Mouse (Mus musculus): ENCODE data around the gene Pak4. TPM values are rescaled to one million over a fixed set of nuclear protein-coding genes. Genes with fewer than 3 reads are reported as not detected.

Pak4 gene
- total and polyA plus RNA-seq, 3 experiments = 9.3 to 26.6 TPM; not detected in 1

GRCm38 (mm10) chr7:28547154-28547553, 50.8 kb downstream of the Pak4 start, which contains the start of gene Nccrp1:
Nccrp1 (minus strand) TSS chr7:28547254.
- Histone ChIP-seq H3K36me3 (ENCODE audit: control insufficient read depth in 1 of 2, insufficient read depth in 2 of 2, low read length in 2 of 2) (no peaks in the 10 kb centered on the region), H3K27me3 (ENCODE audit: control insufficient read depth in 1 of 2, insufficient read depth in 2 of 2, low read length in 2 of 2) (peaks cover 0 to 2% of the 10 kb centered on the region in 2 experiments; a peak in 1 of 4 replicates)

GRCm38 (mm10) chr7:28546649-28547048, 51.3 kb downstream of the Pak4 start:
- Histone ChIP-seq H3K27ac (ENCODE audit: control insufficient read depth, low read depth, low read length) (no peak overlapping the region), H3K36me3 (ENCODE audit: control insufficient read depth in 1 of 2, insufficient read depth in 2 of 2, low read length in 2 of 2) (no peaks in the 10 kb centered on the region), H3K4me1 (ENCODE audit: control insufficient read depth in 1 of 2, insufficient read depth in 2 of 2, low read length in 2 of 2) (0 out of 4 replicates have a peak, but pooled peaks cover 0 to 3% of the 10 kb centered on the region in 2 experiments), H3K9me3 (replicated peaks; ENCODE audit: insufficient read depth, low read length) (no peaks in the 10 kb centered on the region), H3K4me3 (ENCODE audit: control insufficient read depth in 1 of 2, insufficient read depth in 1 of 2, low read depth in 2 of 2, low read length in 2 of 2) (no peak overlapping the region), H3K9ac (ENCODE audit: control insufficient read depth, low read depth, low read length, poor library complexity, severe bottlenecking) (no peak overlapping the region), H3K27me3 (ENCODE audit: control insufficient read depth in 1 of 2, insufficient read depth in 2 of 2, low read length in 2 of 2) (peaks cover 0 to 2% of the 10 kb centered on the region in 2 experiments; a peak in 1 of 4 replicates), H3K79me2 (ENCODE audit: control insufficient read depth, insufficient read depth, low read length, poor library complexity) (no peaks in the 10 kb centered on the region)
- TF ChIP-seq NRF1 (IDR thresholded peaks at IDR 0.05; ENCODE audit: insufficient read depth, low read depth, low read length, poor library complexity, severe bottlenecking) (no peak), RCOR1 (IDR thresholded peaks at IDR 0.05; ENCODE audit: low read depth, low read length) (no peak), TAL1 (IDR thresholded peaks at IDR 0.05; ENCODE audit: low read length) (no peak), POLR2AphosphoS2 (IDR thresholded peaks at IDR 0.05; ENCODE audit: low read length) (no peak), MAZ (IDR thresholded peaks at IDR 0.05; ENCODE audit: low read depth, low read length) (no peak), MYC (IDR thresholded peaks at IDR 0.05; ENCODE audit: low read depth, low read length) (no peak), SIN3A (IDR thresholded peaks at IDR 0.05; ENCODE audit: low read length) (no peak), ZNF384 (IDR thresholded peaks at IDR 0.05; ENCODE audit: low read depth, low read length) (no peak), TBP (IDR thresholded peaks at IDR 0.05; ENCODE audit: low read depth, low read length) (no peak), USF1 (IDR thresholded peaks at IDR 0.05; ENCODE audit: low read depth, low read length) (no peak), ZKSCAN1 (IDR thresholded peaks at IDR 0.05; ENCODE audit: low read depth, low read length) (no peak), POLR2AphosphoS5 (IDR thresholded peaks at IDR 0.05; ENCODE audit: borderline replicate concordance, low read depth, low read length) (no peak), MYB (IDR thresholded peaks at IDR 0.05; ENCODE audit: low read depth, low read length) (no peak), MAX (IDR thresholded peaks at IDR 0.05; ENCODE audit: low read length) (no peak), EP300 (IDR thresholded peaks at IDR 0.05; ENCODE audit: low read depth in 1 of 2, low read length in 2 of 2) (no peak), SMC3 (IDR thresholded peaks at IDR 0.05; ENCODE audit: low read depth, low read length) (no peak), POLR2A (IDR thresholded peaks at IDR 0.05; ENCODE audit: control insufficient read depth in 1 of 2, insufficient read depth in 1 of 2, low read depth in 1 of 2, low read length in 2 of 2, poor library complexity in 1 of 2) (no peak), BHLHE40 (IDR thresholded peaks at IDR 0.05; ENCODE audit: borderline replicate concordance, low read depth, low read length) (no peak), MAFK (IDR thresholded peaks at IDR 0.05; ENCODE audit: borderline replicate concordance, low read depth, low read length) (no peak)
- DNase-seq (ENCODE audit: low read depth, low spot score) = no peak

More at GRCm38 (mm10) chr7:28547154-28547553, 50.8 kb downstream of the Pak4 start, which contains the start of gene Nccrp1:
- no peak within 1 kb of the TSS for H3K4me3 ChIP-seq (ENCODE audit: control insufficient read depth in 1 of 2, insufficient read depth in 1 of 2, low read depth in 2 of 2, low read length in 2 of 2)
- no peak for DNase-seq (ENCODE audit: low read depth, low spot score)
- H3K9me3 ChIP-seq (replicated peaks; ENCODE audit: insufficient read depth, low read length) = no peaks in the 10 kb centered on the region
- H3K27ac ChIP-seq (ENCODE audit: control insufficient read depth, low read depth, low read length) = no peak within 1 kb of the TSS
- 0 out of 2 replicates have a peak within 1 kb of the TSS, but pooled peaks have one; percentile 3 for H3K9ac ChIP-seq (ENCODE audit: control insufficient read depth, low read depth, low read length, poor library complexity, severe bottlenecking)
- TF ChIP-seq GATA1 (IDR thresholded peaks at IDR 0.05; ENCODE audit: low read depth, low read length) (no peak), ZC3H11A (IDR thresholded peaks at IDR 0.05; ENCODE audit: low read depth, low read length) (no peak), MYC (IDR thresholded peaks at IDR 0.05; ENCODE audit: low read depth, low read length) (no peak), MYB (IDR thresholded peaks at IDR 0.05; ENCODE audit: low read depth, low read length) (no peak), ZMIZ1 (IDR thresholded peaks at IDR 0.05; ENCODE audit: low read depth, low read length) (no peak), E2F4 (IDR thresholded peaks at IDR 0.05; ENCODE audit: borderline replicate concordance, low read depth, low read length) (no peak), NRF1 (IDR thresholded peaks at IDR 0.05; ENCODE audit: insufficient read depth, low read depth, low read length, poor library complexity, severe bottlenecking) (no peak)
- H3K4me1 ChIP-seq (ENCODE audit: control insufficient read depth in 1 of 2, insufficient read depth in 2 of 2, low read length in 2 of 2) = 0 out of 4 replicates have a peak, but pooled peaks cover 0 to 3% of the 10 kb centered on the region in 2 experiments
- H3K79me2 ChIP-seq (ENCODE audit: control insufficient read depth, insufficient read depth, low read length, poor library complexity) = no peaks in the 10 kb centered on the region
